Mouse (Mus musculus): ENCODE data around the gene Lrrc75b.

GRCm38 (mm10) chr10:75585876-75586552 lies 25.9 kb upstream of the Lrrc75b start:
- TF ChIP-seq GATA1 (IDR thresholded peaks at IDR 0.05; ENCODE audit: low read length) (no peak), TAL1 (IDR thresholded peaks at IDR 0.05; ENCODE audit: low read length) (no peak)

Data from erythroblast, embryonic 14.5 days (primary cell).